Mouse (Mus musculus) neural tube, embryonic 13.5 days (tissue): ENCODE data around the gene Gm20388. TPM values are rescaled to one million over a fixed set of nuclear protein-coding genes. Genes with fewer than 3 reads are reported as not detected.
"Not testable (repeated sequence)": the region's sequence is repeated elsewhere in the genome, so short reads cannot be mapped to it uniquely, and the experiment has no call there.

ENCODE experiments used
- ATAC-seq: fragments of 200-750 bp; cut with Nextera tagmentation; 2 replicates; pipeline ENCODE4 v1.8.0; 2017; ENCODE audit warnings: low read depth, mild to moderate bottlenecking, moderate TSS enrichment, moderate library complexity
- H3K27ac ChIP-seq: fragments of 300-500 bp; sonication (generic); replicated peaks from 2 replicates; pipeline ENCODE4 v1.5.1; 2015; ENCODE audit warnings: moderate library complexity, mild to moderate bottlenecking, inconsistent platforms
- H3K27me3 ChIP-seq: fragments of 300-500 bp; sonication (generic); 2 replicates; pipeline ENCODE4 v1.6.1; 2015; ENCODE audit warnings: mild to moderate bottlenecking, inconsistent platforms
- H3K36me3 ChIP-seq: fragments of 300-500 bp; sonication (generic); 2 replicates; pipeline ENCODE4 v1.6.1; 2015; ENCODE audit warnings: mild to moderate bottlenecking, inconsistent platforms
- H3K4me1 ChIP-seq: fragments of 300-500 bp; sonication (generic); replicated peaks from 2 replicates; pipeline ENCODE4 v1.6.1; 2015; ENCODE audit warnings: inconsistent platforms
- H3K4me2 ChIP-seq: fragments of 300-500 bp; sonication (generic); 2 replicates; pipeline ENCODE4 v1.6.1; 2015; ENCODE audit warnings: inconsistent platforms, mild to moderate bottlenecking, moderate library complexity
- H3K4me3 ChIP-seq: fragments of 300-500 bp; sonication (generic); 2 replicates; pipeline ENCODE4 v1.5.1; 2015; ENCODE audit warnings: mild to moderate bottlenecking, inconsistent platforms
- H3K9ac ChIP-seq: fragments of 300-500 bp; sonication (generic); 2 replicates; pipeline ENCODE4 v1.6.1; 2015; ENCODE audit warnings: moderate library complexity, mild to moderate bottlenecking, inconsistent platforms
- H3K9me3 ChIP-seq: fragments of 300-500 bp; sonication (generic); 2 replicates; pipeline ENCODE4 v1.6.1; 2016; ENCODE audit warnings: inconsistent platforms
- WGBS: fragments of 180-500 bp; shearing (Covaris S2); methylation state at CpG from one replicate; pipeline ENCODE4 v1.1.7; 2015; 5-methylcytosine and 5-hydroxymethylcytosine counted together
- polyA plus RNA-seq: library from polyadenylated mRNA; unstranded; fragments of >200 nt; fragmentation: Nextera tagmentation; extraction: Ambion mirVana; gene quantifications from 2 replicates; pipeline ENCODE4 v1.2.1, GENCODE M21; 2015

Gene Gm20388
- polyA plus RNA-seq, 1 experiment from 2014 or later, result 0.27 TPM

DNA sequence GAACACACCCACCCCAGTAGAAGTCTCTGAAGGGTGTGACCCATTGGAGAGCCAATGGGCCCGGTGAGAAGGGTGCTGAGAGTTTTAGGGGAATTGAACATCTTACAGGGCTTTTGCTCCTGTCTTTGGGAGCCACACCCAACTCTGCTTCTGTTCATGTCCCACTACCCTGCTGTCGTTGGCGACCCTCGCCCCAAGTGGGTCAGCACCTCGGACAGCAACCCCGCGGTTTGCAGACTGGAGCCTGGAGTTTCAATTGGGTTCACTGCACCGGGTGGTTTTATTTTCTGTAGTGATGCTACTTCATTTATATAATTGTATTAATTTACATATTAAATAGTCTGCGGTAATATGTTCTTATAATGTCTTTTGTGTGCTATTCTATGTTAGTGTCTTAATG lies 3503.6 kb downstream of the Gm20388 start:
- 10% methylated on average over 9 of the region's 9 CpGs for WGBS
- H3K36me3 ChIP-seq, result peaks cover 22% of the 10 kb centered on the region
- peaks cover 51% of the 10 kb centered on the region for H3K4me1 ChIP-seq

GRCm38 (mm10) chr8:123414997-123415696 lies 3504.5 kb downstream of the Gm20388 start:
- H3K36me3 ChIP-seq, result peaks cover 31% of the 10 kb centered on the region
- WGBS, result 89% methylated on average over 5 of the region's 5 CpGs
- not testable (repeated sequence) for H3K27ac ChIP-seq, ATAC-seq, H3K9me3 ChIP-seq, H3K27me3 ChIP-seq
- H3K4me1 ChIP-seq, result peaks cover 42% of the 10 kb centered on the region
- H3K9ac ChIP-seq, result peak overlapping the region; percentile 100
- peak overlapping the region; percentile 85 for H3K4me2 ChIP-seq
- peak overlapping the region; percentile 87 for H3K4me3 ChIP-seq

More for the DNA sequence above, 3503.6 kb downstream of the Gm20388 start:
- Histone ChIP-seq H3K9ac (peak overlapping the region; percentile 100), H3K4me3 (peak overlapping the region; percentile 87), H3K27me3 (no peaks in the 10 kb centered on the region; the same call in 1 of the 2 replicates), H3K4me2 (peak overlapping the region; percentile 85), H3K27ac (peak overlapping the region; percentile 98), H3K9me3 (no peaks in the 10 kb centered on the region)
- ATAC-seq, result no peak

- Histone ChIP-seq H3K4me1 (peaks cover 40% of the 10 kb centered on the region), H3K4me2 (peak overlapping the region; percentile 85), H3K9me3 (no peaks in the 10 kb centered on the region), H3K27me3 (no peaks in the 10 kb centered on the region), H3K36me3 (peaks cover 42% of the 10 kb centered on the region), H3K9ac (no peak overlapping the region; the same call in 1 of the 2 replicates), H3K27ac (no peak overlapping the region), H3K4me3 (peak overlapping the region; percentile 87; the same call in 1 of the 2 replicates)
- 85% methylated on average over 8 of the region's 8 CpGs for WGBS
- no peak for ATAC-seq
Measured at GRCm38 (mm10) chr8:123415967-123416943, 3505.6 kb downstream of the Gm20388 start.

DNA sequence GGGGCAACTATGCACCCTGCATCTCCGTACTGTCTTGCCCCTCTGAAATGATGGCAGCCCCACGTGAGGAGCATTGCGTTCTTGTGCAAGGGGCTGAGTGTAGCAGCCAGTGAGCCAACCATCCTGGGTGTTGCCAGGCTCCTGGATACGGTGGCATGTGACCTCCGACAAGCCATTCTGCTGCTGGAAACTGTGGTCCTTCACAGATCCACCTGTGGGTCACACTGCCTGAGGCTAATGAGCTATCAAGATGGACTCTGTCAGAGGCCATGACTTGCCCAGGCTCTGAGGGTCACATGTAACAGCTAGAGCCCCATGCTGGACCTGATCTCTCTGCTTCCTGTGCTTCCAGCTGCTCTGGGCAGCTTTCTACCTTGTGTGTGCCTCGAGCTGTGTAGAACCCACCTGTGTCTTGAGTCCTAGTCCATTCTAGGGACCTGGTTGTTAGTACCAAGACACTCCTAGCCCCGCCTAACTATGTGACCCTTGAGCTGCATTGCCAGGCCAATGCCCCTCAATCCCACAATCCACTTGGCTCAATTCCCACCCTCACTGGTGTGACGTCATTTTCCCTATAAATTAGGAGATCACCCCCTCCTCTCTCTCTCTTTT lies 3506.4 kb downstream of the Gm20388 start:
- no peak for ATAC-seq
- H3K27ac ChIP-seq, result no peak overlapping the region
- H3K9ac ChIP-seq, result no peak overlapping the region; the same call in none of the 2 replicates
- peak overlapping the region; percentile 85 for H3K4me2 ChIP-seq
- 71% methylated on average over 8 of the region's 8 CpGs for WGBS
- no peaks in the 10 kb centered on the region for H3K27me3 ChIP-seq
- H3K9me3 ChIP-seq, result no peaks in the 10 kb centered on the region
- peaks cover 44% of the 10 kb centered on the region for H3K4me1 ChIP-seq
- peaks cover 49% of the 10 kb centered on the region for H3K36me3 ChIP-seq
- 0 out of 2 replicates have a peak overlapping the region, but pooled peaks have one; percentile 6 for H3K4me3 ChIP-seq

GRCm38 (mm10) chr8:123419711-123420110 lies 3509.1 kb downstream of the Gm20388 start:
- Histone ChIP-seq H3K4me2 (no peak overlapping the region), H3K4me3 (no peak overlapping the region), H3K4me1 (peaks cover 52% of the 10 kb centered on the region), H3K27ac (no peak overlapping the region), H3K9ac (no peak overlapping the region), H3K9me3 (no peaks in the 10 kb centered on the region), H3K27me3 (no peaks in the 10 kb centered on the region), H3K36me3 (peaks cover 66% of the 10 kb centered on the region)
- no peak for ATAC-seq
- 80% methylated on average over 4 of the region's 4 CpGs for WGBS

DNA sequence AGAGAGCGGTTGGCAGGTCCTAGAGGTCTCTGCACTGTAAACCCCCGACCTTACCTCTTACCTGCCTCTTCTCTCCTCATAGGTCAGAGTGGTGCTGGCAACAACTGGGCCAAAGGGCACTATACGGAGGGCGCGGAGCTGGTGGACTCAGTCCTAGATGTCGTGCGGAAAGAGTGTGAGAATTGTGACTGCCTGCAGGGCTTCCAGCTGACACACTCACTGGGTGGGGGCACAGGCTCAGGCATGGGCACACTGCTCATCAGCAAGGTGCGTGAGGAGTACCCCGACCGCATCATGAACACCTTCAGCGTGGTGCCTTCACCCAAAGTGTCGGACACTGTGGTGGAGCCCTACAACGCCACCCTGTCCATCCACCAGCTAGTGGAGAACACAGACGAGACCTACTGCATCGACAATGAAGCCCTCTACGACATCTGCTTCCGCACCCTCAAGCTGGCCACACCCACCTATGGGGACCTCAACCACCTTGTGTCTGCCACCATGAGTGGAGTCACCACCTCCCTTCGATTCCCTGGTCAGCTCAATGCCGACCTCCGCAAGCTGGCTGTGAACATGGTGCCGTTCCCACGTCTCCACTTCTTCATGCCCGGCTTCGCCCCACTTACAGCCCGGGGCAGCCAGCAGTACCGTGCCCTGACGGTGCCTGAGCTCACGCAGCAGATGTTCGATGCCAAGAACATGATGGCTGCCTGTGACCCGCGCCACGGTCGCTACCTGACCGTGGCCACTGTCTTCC lies 3510.1 kb downstream of the Gm20388 start:
- ATAC-seq, result no peak
- no peak overlapping the region for H3K4me3 ChIP-seq
- H3K36me3 ChIP-seq, result peaks cover 66% of the 10 kb centered on the region
- WGBS, result 91% methylated on average over 34 of the region's 34 CpGs
- H3K9ac ChIP-seq, result 0 out of 2 replicates have a peak overlapping the region, but pooled peaks have one; percentile 31
- no peak overlapping the region for H3K4me2 ChIP-seq
- no peaks in the 10 kb centered on the region for H3K9me3 ChIP-seq
- peaks cover 43% of the 10 kb centered on the region for H3K4me1 ChIP-seq
- H3K27me3 ChIP-seq, result no peaks in the 10 kb centered on the region
- no peak overlapping the region for H3K27ac ChIP-seq

DNA sequence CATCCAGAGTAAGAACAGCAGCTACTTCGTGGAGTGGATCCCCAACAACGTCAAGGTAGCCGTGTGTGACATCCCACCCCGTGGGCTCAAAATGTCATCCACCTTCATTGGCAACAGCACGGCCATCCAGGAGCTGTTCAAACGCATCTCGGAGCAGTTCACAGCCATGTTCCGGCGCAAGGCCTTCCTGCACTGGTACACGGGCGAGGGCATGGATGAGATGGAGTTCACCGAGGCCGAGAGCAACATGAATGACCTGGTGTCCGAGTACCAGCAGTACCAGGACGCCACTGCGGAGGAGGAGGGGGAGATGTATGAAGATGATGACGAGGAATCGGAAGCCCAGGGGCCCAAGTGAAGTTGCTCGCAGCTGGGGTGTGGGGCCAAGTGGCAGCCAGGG lies 3510.7 kb downstream of the Gm20388 start:
- H3K36me3 ChIP-seq, result peaks cover 65% of the 10 kb centered on the region
- H3K4me1 ChIP-seq, result peaks cover 38% of the 10 kb centered on the region
- 89% methylated on average over 19 of the region's 19 CpGs for WGBS
- H3K4me3 ChIP-seq, result no peak overlapping the region
- peaks cover 2% of the 10 kb centered on the region; the same call in 1 of the 2 replicates for H3K9me3 ChIP-seq
- no peak overlapping the region for H3K4me2 ChIP-seq
- no peak overlapping the region for H3K27ac ChIP-seq
- H3K27me3 ChIP-seq, result no peaks in the 10 kb centered on the region
- H3K9ac ChIP-seq, result peak overlapping the region; percentile 31; the same call in 1 of the 2 replicates
- ATAC-seq, result no peak

GRCm38 (mm10) chr8:123422056-123422780 lies 3511.6 kb downstream of the Gm20388 start:
- Histone ChIP-seq H3K27me3 (no peaks in the 10 kb centered on the region), H3K27ac (no peak overlapping the region), H3K9me3 (peaks cover 10% of the 10 kb centered on the region), H3K9ac (no peak overlapping the region), H3K4me1 (peaks cover 29% of the 10 kb centered on the region), H3K36me3 (peaks cover 62% of the 10 kb centered on the region), H3K4me3 (no peak overlapping the region), H3K4me2 (peak overlapping the region; percentile 38)
- 18% methylated on average over 17 of the region's 17 CpGs for WGBS
- peak; percentile 52; the same call in 1 of the 2 replicates for ATAC-seq

DNA sequence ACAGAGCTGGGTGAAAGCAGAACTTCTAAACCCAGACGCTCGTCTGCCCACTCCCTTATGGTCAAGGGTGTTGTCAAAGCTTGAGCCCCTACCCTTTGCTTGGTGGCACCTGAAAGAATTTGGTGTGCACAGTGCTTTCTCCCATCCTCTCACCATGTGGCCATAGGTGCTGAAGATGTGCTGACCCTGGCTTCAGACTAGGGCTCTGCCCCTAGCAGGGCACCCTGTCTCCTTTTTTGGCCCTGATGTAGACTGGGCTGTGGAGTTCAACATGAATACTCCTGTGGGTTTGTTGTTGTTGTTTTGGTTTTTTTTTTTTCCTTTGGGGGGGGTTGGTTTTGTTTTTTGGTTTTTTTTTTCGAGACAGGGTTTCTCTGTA lies 3512.1 kb downstream of the Gm20388 start:
- ATAC-seq, result peak; percentile 68

DNA sequence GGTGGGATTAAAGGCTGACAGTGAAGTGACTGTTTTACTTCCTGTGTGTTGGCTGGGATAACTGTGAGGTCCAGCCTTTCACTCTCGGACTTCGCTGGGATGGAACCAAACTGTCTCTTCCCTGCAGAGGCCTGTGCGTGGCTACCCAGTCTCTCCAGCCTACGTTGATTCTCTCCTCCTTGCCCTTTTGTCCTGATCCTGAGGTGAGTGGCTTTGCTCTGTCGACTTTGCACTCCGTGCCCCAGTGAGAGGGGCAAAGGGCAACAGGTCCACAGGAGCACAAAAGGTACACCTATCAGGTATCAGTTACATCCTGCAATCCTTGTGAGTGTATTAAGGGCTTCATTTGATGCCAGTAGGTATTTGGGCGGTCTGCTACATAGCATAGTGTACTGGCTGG lies 3512.8 kb downstream of the Gm20388 start, which contains the start of gene Def8:
Gene Def8 (plus strand): TSS at position 87 of the 400 bp plus-strand sequence.
- Histone ChIP-seq H3K4me2 (peak within 1 kb of the TSS; percentile 38), H3K4me3 (no peak within 1 kb of the TSS), H3K36me3 (peaks cover 51% of the 10 kb centered on the region), H3K4me1 (peaks cover 19% of the 10 kb centered on the region), H3K9ac (no peak within 1 kb of the TSS), H3K27ac (no peak within 1 kb of the TSS), H3K9me3 (peaks cover 23% of the 10 kb centered on the region), H3K27me3 (no peaks in the 10 kb centered on the region)
- ATAC-seq, result no peak
- 75% methylated on average over 7 of the region's 7 CpGs for WGBS

More for the DNA sequence above, 3512.1 kb downstream of the Gm20388 start:
- no peak overlapping the region for H3K9ac ChIP-seq
- no peak overlapping the region for H3K4me3 ChIP-seq
- H3K4me2 ChIP-seq, result no peak overlapping the region
- H3K36me3 ChIP-seq, result peaks cover 58% of the 10 kb centered on the region
- H3K27me3 ChIP-seq, result no peaks in the 10 kb centered on the region
- H3K27ac ChIP-seq, result no peak overlapping the region
- WGBS, result 16% methylated on average over 3 of the region's 3 CpGs
- H3K4me1 ChIP-seq, result peaks cover 24% of the 10 kb centered on the region
- H3K9me3 ChIP-seq, result peaks cover 16% of the 10 kb centered on the region
